Mouse (Mus musculus): ENCODE data around the gene Thsd7b. TPM values are rescaled to one million over a fixed set of nuclear protein-coding genes. Genes with fewer than 3 reads are reported as not detected.
"Not testable (repeated sequence)": the region's sequence is repeated elsewhere in the genome, so short reads cannot be mapped to it uniquely, and the experiment has no call there.

Gene Thsd7b
- total RNA-seq, 2 experiments from 2014 or later, result 0.64 to 0.72 TPM

GRCm38 (mm10) chr1:129826927-129827326 is 553.8 kb downstream of the Thsd7b start:
- intact Hi-C loops (cut with DNase I), result no loop called here

GRCm38 (mm10) chr1:129837324-129837723 is 564.2 kb downstream of the Thsd7b start:
- DNase-seq, result no peak
- intact Hi-C loops (cut with DNase I), result no loop called here

More at GRCm38 (mm10) chr1:129826927-129827326, 553.8 kb downstream of the Thsd7b start:
- DNase-seq, result no peak

GRCm38 (mm10) chr1:129837776-129838175 is 564.7 kb downstream of the Thsd7b start:
- intact Hi-C loops (cut with DNase I), result no loop called here
- peak; percentile 20 to 35 for DNase-seq

- intact Hi-C loops (cut with DNase I), result no loop called here
- DNase-seq, result no peak
Observed at GRCm38 (mm10) chr1:129838486-129838885, 565.4 kb downstream of the Thsd7b start.

GRCm38 (mm10) chr1:129843416-129843815 is 570.3 kb downstream of the Thsd7b start:
- intact Hi-C loops (cut with DNase I), result loop anchor here (5.0 kb wide), 3 partner anchors 349 to 529 kb away; no protein-coding TSS in a partner anchor
- peak; percentile 16 to 23 for DNase-seq

GRCm38 (mm10) chr1:129850007-129850564 is 577.0 kb downstream of the Thsd7b start:
- intact Hi-C loops (cut with DNase I), result no loop called here
- DNase-seq, result no peak

- no peak for DNase-seq
Observed at GRCm38 (mm10) chr1:129867714-129868113, 594.6 kb downstream of the Thsd7b start.

GRCm38 (mm10) chr1:129874355-129874754 is 601.3 kb downstream of the Thsd7b start:
- intact Hi-C loops (cut with DNase I), result no loop called here

More at GRCm38 (mm10) chr1:129867714-129868113, 594.6 kb downstream of the Thsd7b start:
- intact Hi-C loops (cut with DNase I), result no loop called here

GRCm38 (mm10) chr1:129887861-129888260 is 614.8 kb downstream of the Thsd7b start:
- intact Hi-C loops (cut with DNase I), result no loop called here
- peak; percentile 1 to 2 for DNase-seq

More at GRCm38 (mm10) chr1:129874355-129874754, 601.3 kb downstream of the Thsd7b start:
- DNase-seq, result no peak

GRCm38 (mm10) chr1:129898121-129898520 is 625.0 kb downstream of the Thsd7b start:
- intact Hi-C loops (cut with DNase I), result no loop called here
- no peak for DNase-seq

- intact Hi-C loops (cut with DNase I), result no loop called here
- no peak for DNase-seq
Observed at GRCm38 (mm10) chr1:129915484-129915883, 642.4 kb downstream of the Thsd7b start.

GRCm38 (mm10) chr1:129917568-129917967 is 644.5 kb downstream of the Thsd7b start:
- intact Hi-C loops (cut with DNase I), result no loop called here
- DNase-seq, result no peak

- DNase-seq, result peak; percentile 9 to 39
- intact Hi-C loops (cut with DNase I), result no loop called here
Observed at GRCm38 (mm10) chr1:129919385-129919784, 646.3 kb downstream of the Thsd7b start.

GRCm38 (mm10) chr1:129931003-129931402 is 657.9 kb downstream of the Thsd7b start:
- intact Hi-C loops (cut with DNase I), result no loop called here
- DNase-seq, result no peak

GRCm38 (mm10) chr1:129943116-129943515 is 670.0 kb downstream of the Thsd7b start:
- intact Hi-C loops (cut with DNase I), result no loop called here
- DNase-seq, result no peak

GRCm38 (mm10) chr1:129947026-129947425 is 673.9 kb downstream of the Thsd7b start:
- intact Hi-C loops (cut with DNase I), result no loop called here
- DNase-seq, result no peak

- intact Hi-C loops (cut with DNase I), result no loop called here
Observed at GRCm38 (mm10) chr1:129955478-129955877, 682.4 kb downstream of the Thsd7b start.

GRCm38 (mm10) chr1:129956625-129957024 is 683.5 kb downstream of the Thsd7b start:
- intact Hi-C loops (cut with DNase I), result no loop called here
- DNase-seq, result no peak

More at GRCm38 (mm10) chr1:129955478-129955877, 682.4 kb downstream of the Thsd7b start:
- DNase-seq, result no peak

- not testable (repeated sequence) for DNase-seq
Observed at GRCm38 (mm10) chr1:129959352-129959751, 686.2 kb downstream of the Thsd7b start.

GRCm38 (mm10) chr1:129963166-129963565 is 690.1 kb downstream of the Thsd7b start:
- intact Hi-C loops (cut with DNase I), result no loop called here
- DNase-seq, result no peak

More at GRCm38 (mm10) chr1:129959352-129959751, 686.2 kb downstream of the Thsd7b start:
- intact Hi-C loops (cut with DNase I), result not testable (repeated sequence)

- intact Hi-C loops (cut with DNase I); DNase-seq: not testable (repeated sequence)
Observed at GRCm38 (mm10) chr1:129989247-129989646, 716.1 kb downstream of the Thsd7b start.

- no peak for DNase-seq
- intact Hi-C loops (cut with DNase I), result no loop called here
Observed at GRCm38 (mm10) chr1:129990821-129991220, 717.7 kb downstream of the Thsd7b start.

GRCm38 (mm10) chr1:130055012-130055411 is 781.9 kb downstream of the Thsd7b start:
- DNase-seq, result no peak
- intact Hi-C loops (cut with DNase I), result no loop called here
